Mouse (Mus musculus) induced T-regulatory cell, adult 2 months (primary cell): Measurements from ENCODE around the gene Slc6a9.

ENCODE experiments used
- DNase-seq: peaks from one replicate; pipeline ENCODE4 v3.0.0-alpha.2; 2012; ENCODE audit warnings: low read depth

The Slc6a9 gene

DNA sequence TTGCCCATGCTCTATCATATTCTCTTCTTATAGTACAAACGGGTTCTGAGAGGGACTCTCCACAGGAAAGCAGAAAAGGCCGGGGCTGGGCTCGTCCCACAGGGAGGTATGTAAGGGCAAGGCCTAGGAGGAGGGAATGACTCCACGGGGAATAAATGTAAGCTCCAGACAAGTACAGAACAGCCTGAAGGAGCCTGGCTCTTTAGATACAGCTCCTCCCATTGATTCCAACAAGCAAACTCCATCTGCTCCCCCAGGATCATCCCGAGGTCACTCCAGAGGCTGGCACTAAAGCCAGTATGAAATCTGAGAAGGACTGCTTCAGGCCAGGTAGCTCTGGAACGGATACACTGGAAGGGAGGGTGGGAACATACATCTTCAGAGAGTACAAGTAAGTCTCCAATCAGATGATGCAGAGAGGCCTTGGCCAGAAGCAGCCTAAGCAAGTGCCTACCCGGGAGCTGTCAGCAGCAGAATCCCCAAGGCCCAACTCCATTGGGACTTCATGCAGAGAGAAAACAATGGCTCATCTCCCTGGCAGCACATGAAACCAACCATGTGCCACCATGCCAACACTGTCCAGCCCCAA lies 78.5 kb downstream of the Slc6a9 start:
- no peak for DNase-seq

DNA sequence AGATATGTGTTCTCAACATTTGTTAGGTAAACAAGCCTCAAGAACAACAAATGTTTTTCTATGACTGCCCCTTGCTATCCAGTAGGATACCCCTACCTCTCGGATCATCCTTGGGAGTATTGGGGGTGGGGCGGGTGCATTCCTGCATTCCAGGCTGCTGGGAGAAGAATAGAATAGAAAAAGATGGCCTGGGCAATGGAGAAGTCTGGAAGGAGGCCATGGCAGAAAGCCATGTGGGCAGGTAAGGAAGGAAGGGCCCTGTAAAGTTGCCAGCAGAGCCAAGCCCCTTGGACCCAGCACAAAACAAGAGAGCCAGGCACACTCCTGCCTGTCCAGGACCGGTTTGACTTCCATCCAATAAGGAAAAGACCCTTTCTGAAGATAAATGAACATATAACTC lies 79.1 kb downstream of the Slc6a9 start:
- DNase-seq = no peak

DNA sequence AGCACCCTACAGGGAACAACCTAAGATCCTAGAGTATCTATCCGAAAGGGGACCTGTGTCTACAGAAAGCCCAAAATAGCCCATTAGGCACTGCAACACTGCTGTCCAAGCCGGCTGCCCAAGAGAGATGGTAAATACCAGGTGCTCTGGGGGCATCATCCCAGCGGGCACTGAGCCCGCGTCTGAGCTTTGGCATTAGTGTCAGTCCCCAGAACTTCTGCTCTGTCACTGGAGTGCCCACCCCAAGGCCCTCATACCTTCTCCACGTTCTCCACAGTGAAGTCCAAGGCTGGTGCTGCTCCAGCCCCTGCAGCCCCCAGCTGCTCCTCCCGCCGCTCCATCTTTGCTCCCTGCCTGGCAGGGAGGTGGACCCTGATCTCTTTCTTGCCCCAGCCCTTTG lies 79.7 kb downstream of the Slc6a9 start:
- DNase-seq = no peak

DNA sequence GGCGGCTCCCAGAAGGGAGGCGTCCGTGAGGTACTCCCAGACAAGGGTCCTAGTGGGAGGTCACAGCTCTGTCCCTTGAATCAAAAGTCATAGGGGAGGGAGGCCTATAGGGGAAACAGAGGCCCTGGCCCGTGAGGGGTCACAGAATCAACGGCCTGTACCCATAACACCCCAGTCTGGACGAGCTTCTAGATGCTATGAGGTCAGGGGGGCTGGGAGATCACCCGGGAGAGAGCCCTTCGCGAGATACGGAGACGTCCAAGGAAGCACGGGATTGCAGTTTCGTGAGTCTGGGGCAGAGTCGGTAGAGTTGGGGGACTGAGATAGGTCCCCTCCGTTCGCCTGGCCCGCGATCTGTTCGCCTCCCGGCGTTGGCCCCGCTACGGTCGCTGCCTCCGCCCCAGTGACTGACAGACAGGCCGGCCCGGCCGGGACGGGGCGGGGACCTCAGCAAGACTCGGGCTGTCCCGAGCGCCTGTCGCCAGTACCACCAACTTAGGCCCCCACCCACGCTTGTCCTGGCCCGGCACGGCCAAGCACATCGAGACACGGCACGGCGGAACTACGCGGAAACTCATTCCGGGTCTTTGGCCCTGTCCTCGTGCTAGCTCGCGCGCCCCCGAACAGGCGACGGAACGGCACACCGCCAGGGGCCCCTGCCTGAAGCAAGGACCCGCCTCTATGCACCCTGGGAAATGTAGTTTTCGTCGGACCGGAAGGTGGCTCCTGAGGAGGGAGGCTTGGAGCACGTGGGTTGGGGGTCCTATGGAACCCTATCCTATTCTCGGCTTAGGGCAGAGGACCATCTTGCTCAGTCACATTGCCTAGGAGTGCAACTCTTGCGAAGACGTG lies 80.5 kb downstream of the Slc6a9 start, which contains the start of gene Ipo13:
Gene Ipo13, minus strand, starts transcription at position 409 of the 852 bp plus-strand sequence.
- DNase-seq = peak; percentile 96

DNA sequence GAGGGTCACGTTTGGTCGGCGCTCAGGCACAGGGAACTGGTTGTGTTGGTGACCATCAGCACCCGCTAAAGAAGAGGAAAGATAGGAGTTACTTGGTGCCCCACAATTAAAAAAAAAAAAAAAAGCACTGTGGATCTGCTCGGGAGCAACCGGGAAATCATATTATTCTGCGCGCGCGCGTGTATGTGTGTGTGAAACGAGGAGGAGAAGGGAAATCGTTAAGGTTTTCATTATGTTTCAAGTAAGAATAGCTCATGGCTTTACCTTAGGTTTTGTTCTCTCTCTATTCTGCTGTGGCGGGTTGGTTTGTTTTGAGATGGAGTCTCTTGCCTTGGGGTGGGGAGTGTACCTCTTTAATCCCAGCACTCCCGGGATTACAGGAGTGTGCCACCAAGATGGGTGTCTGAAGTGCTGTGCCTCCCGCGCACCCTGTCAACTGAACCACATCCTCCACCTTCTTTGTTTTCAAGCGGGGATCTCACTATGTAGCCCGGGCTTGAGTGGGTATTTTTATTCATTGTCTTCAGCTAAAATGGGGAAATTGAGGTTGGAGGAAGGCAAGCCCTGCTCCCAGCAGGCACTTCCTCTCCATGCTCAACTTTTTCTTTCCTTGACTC lies 81.3 kb downstream of the Slc6a9 start:
- no peak for DNase-seq

DNA sequence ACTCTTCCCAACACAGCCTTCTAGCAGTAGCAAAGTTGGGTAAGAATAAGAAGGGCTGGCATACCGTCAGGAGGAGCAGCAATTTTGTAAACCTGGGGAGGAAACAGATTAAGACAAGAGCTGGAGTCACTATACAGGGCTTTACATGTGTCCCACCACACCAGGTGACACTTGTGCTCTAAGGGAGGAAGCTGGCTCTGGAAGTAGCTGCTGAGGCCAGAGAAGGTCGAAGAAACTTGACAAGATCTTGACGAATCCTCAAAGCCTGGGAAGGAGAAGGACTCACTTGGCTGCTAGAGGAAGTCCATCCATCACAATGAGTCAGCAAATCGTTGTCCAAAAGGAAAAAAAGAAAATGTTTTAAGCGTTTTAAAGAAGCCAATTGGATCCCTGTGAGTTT lies 82.1 kb downstream of the Slc6a9 start:
- DNase-seq = no peak

DNA sequence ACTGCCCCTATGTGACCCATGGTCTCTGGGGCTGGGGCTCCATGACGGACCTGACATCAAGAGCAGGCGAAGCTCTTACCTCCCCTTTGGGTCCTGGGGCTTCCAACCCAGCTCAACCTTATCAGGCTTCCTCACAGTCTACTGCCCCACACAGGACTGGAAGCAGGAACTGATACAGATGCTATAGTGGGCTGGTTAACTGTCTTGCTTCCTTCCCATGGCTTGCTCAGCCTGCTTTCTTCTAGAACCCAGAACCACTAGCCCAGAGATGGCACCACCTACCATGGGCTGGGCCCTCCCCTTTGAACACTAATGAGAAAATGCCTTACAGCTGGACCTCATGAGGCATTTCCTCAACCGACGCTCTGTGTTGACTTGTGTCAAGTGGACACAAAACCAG lies 83.1 kb downstream of the Slc6a9 start:
- DNase-seq = no peak

DNA sequence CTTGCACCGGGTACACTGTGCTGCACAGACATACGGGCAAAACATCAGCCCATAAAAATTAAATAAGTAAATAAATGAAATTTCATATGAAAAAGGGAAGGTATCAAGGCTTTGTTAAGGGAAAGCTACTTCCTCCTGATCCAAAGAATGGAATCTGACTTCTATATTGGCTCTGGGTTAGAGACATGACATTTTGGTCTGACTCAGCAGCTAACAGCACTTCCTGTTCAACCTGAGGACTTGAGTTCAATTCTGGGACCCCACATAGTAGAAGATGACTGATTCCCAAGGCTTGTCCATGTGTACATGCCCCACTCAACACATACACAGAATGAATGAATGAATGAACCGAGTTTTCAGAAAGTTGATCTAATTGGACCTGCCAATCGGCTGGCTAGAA lies 83.5 kb downstream of the Slc6a9 start:
- no peak for DNase-seq

DNA sequence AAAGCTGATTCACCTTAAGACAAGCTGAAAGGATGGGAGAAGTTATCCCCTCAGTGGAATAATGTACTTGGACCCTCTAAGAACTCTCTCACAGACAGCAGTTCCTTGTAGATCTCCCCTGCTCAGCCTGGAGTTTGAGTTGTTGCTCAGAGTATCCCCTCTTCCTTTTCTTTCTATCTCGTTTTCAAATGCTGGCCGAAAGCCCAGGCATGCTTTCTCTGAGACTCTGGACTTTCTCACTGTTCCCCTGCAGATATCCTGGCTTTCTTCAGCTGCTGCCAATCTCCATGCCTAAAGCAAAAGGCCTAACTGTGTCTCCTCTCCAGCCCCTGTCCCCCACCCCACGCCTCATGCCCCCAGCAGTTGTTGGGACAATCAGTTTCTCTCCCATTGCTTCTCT lies 84.0 kb downstream of the Slc6a9 start:
- no peak for DNase-seq

DNA sequence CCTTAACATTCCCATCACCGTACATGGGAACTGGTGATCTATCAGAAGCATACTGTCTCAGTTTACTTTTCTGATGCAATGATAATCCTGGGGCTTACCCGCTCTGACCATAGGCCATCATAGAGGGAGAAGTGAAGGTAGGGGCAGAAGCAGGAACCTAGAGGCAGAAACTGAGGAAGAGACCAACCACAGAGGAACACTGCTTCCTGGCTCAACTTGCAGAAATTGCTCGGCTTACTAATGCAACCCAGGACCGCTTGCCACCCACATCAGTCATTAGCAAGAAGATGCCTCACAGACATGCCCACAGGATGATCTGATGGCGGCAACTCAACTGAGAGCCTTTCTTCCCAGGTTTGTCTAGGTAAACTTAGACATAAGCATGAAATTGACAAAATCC lies 84.5 kb downstream of the Slc6a9 start:
- no peak for DNase-seq

DNA sequence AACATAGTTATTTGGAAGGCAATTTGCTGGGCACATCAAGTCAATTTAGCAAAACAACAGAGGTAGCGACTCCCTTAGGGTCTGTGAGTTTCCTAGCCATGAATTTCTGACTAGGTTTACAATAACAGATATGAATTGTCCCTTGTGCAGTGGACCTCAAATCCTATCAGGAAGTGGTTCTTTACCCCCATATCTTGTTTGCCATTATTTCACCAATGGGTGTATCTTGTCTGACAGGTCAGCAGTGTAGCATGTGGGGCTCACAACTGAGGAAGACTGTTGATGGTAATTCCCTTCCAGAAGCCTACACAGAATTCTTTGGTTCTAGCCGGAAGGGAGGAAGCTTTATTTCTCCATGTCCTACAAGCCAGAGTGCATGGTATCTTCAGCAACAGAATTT lies 87.1 kb downstream of the Slc6a9 start:
- no peak for DNase-seq

DNA sequence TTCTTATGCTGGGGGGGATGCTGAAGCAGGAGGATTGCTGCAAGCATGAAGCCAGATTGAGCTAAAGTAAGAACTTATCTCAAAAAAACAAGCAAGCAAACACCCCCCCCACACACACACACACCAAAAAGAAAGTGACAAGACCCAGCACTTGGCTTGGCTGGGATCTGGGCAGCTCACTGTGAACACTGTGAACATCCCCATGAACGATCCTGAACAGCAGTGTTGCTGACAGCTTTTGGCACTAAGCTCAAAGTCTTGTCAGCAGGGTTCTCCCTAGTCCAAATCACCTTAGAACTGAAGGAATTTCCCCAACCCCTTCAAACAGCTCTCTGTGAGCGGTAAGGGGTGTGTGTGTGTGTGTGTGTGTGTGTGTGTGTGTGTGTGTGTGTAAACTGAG lies 89.1 kb downstream of the Slc6a9 start:
- DNase-seq = no peak
